Mouse (Mus musculus) cerebellum, adult 2 months (tissue): ENCODE results near the gene Serping1.

Source experiments
- CTCF ChIP-seq: fragments of 200-500 bp; IDR thresholded peaks from 2 replicates; pipeline ENCODE4 v1.5.1; 2011; ENCODE audit warnings: low read depth, mild to moderate bottlenecking, control low read depth, low read length, moderate library complexity, borderline replicate concordance; ENCODE audit not compliant: insufficient read depth
- POLR2A ChIP-seq: fragments of 200-500 bp; IDR thresholded peaks from 2 replicates; pipeline ENCODE4 v1.6.1; 2011; ENCODE audit warnings: low read length, control low read depth, borderline replicate concordance; ENCODE audit not compliant: insufficient read depth

DNA sequence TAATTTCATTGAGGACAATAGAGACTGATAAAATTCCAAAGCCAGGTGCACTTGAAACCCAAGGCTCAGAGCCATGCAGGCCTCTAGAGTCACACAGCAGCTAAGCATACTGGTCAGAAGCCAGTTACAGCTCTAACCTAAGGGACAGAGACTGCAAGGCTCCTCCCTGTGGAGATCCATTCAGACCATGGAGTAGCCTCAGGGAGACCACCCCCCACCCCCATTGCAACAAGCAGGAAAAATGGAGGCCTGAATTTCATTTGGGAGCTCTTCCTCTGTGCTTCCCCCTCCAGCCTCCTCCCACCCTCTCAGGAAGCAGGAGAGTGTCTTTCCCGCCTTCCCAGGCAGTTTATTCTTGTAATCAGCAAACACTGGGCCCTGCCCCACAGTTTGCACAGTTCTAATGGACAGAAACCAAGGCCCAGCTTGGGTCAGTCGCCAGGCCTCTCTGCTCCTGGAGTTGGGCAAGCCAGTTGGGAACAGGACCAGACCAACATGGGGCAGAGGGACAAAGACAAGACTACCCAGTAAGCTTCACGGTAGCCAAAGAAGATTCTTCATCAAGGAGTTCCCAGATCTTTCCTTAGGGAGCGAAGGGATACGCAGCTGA lies 33.3 kb downstream of the Serping1 start:
- no peak for TF ChIP-seq CTCF
- TF ChIP-seq POLR2A = no peak
